Mouse (Mus musculus) kidney, embryonic 16.5 days (tissue): ENCODE measurements around the gene Traf3ip1. TPM values are rescaled to one million over a fixed set of nuclear protein-coding genes. Genes with fewer than 3 reads are reported as not detected.

ENCODE experiments used
- polyA plus RNA-seq: library from polyadenylated mRNA; unstranded; fragments of >200 nt; fragmentation: Nextera tagmentation; extraction: Ambion mirVana; gene quantifications from 2 replicates; pipeline ENCODE4 v1.2.1, GENCODE M21; 2015

The Traf3ip1 gene
- polyA plus RNA-seq, 1 experiment from 2014 or later = 10.7 TPM

Other genes starting within 250 kb of the Traf3ip1 start
- gene Ube2f, start 244.3 kb upstream of the Traf3ip1 start, polyA plus RNA-seq = 71.7 and 74.9 TPM in 2 replicates
- 29.7 and 33.2 TPM in 2 replicates for gene Scly, start 196.3 kb upstream of the Traf3ip1 start, polyA plus RNA-seq
- 0.03 and 0.04 TPM in 2 replicates for gene Espnl, start 172.6 kb upstream of the Traf3ip1 start, polyA plus RNA-seq
- 0.29 and 0.39 TPM in 2 replicates for gene Klhl30, start 143.6 kb upstream of the Traf3ip1 start, polyA plus RNA-seq
- gene Erfe, start 128.2 kb upstream of the Traf3ip1 start, polyA plus RNA-seq = 2.0 and 2.2 TPM in 2 replicates
- gene Ilkap, start 95.8 kb upstream of the Traf3ip1 start, polyA plus RNA-seq = 140 and 143 TPM in 2 replicates
- 69.0 and 72.2 TPM in 2 replicates for gene Hes6, start 80.6 kb upstream of the Traf3ip1 start, polyA plus RNA-seq
- 4.2 and 4.6 TPM in 2 replicates for gene Per2, start 35.3 kb upstream of the Traf3ip1 start, polyA plus RNA-seq
- gene Asb1, start 45.9 kb downstream of the Traf3ip1 start, polyA plus RNA-seq = 5.0 and 6.6 TPM in 2 replicates